Mouse (Mus musculus) embryonic facial prominence, embryonic 13.5 days (tissue): ENCODE results near the gene Fbxl22. TPM values are rescaled to one million over a fixed set of nuclear protein-coding genes. Genes with fewer than 3 reads are reported as not detected.

Experiments
- ATAC-seq: fragments of 200-750 bp; cut with Nextera tagmentation; 2 replicates; pipeline ENCODE4 v1.8.0; 2017; ENCODE audit warnings: low read depth; ENCODE audit not compliant: insufficient number of reproducible peaks, insufficient read depth, low FRiP score, low TSS enrichment
- H3K27ac ChIP-seq: fragments of 300-500 bp; sonication (generic); 2 replicates; pipeline ENCODE4 v1.5.1; 2015; ENCODE audit warnings: moderate library complexity, mild to moderate bottlenecking, inconsistent platforms
- H3K27me3 ChIP-seq: fragments of 300-500 bp; sonication (generic); 2 replicates; pipeline ENCODE4 v1.6.1; 2015; ENCODE audit warnings: mild to moderate bottlenecking, inconsistent platforms
- H3K36me3 ChIP-seq: fragments of 300-500 bp; sonication (generic); 2 replicates; pipeline ENCODE4 v1.6.1; 2015; ENCODE audit warnings: mild to moderate bottlenecking, inconsistent platforms
- H3K4me1 ChIP-seq: fragments of 300-500 bp; sonication (generic); 2 replicates; pipeline ENCODE4 v1.6.1; 2015; ENCODE audit warnings: inconsistent platforms
- H3K4me2 ChIP-seq: fragments of 300-500 bp; sonication (generic); 2 replicates; pipeline ENCODE4 v1.6.1; 2015; ENCODE audit warnings: moderate library complexity, mild to moderate bottlenecking, inconsistent platforms
- H3K4me3 ChIP-seq: fragments of 300-500 bp; sonication (generic); 2 replicates; pipeline ENCODE4 v1.5.1; 2015; ENCODE audit warnings: mild to moderate bottlenecking, inconsistent platforms
- H3K9ac ChIP-seq: fragments of 300-500 bp; sonication (generic); 2 replicates; pipeline ENCODE4 v1.6.1; 2015; ENCODE audit warnings: mild to moderate bottlenecking, inconsistent platforms
- H3K9me3 ChIP-seq: fragments of 300-500 bp; sonication (generic); 2 replicates; pipeline ENCODE4 v1.6.1; 2016; ENCODE audit warnings: inconsistent platforms
- WGBS: fragments of 180-500 bp; shearing (Covaris S2); methylation state at CpG from one replicate; pipeline ENCODE4 v1.1.7; 2015; ENCODE audit warnings: mixed read lengths; 5-methylcytosine and 5-hydroxymethylcytosine counted together
- polyA plus RNA-seq: library from polyadenylated mRNA; unstranded; fragments of >200 nt; fragmentation: Nextera tagmentation; extraction: Ambion mirVana; gene quantifications from 2 replicates; pipeline ENCODE4 v1.2.1, GENCODE M21; 2015

Gene Fbxl22
- polyA plus RNA-seq, 1 experiment from 2014 or later: 1.5 TPM

DNA sequence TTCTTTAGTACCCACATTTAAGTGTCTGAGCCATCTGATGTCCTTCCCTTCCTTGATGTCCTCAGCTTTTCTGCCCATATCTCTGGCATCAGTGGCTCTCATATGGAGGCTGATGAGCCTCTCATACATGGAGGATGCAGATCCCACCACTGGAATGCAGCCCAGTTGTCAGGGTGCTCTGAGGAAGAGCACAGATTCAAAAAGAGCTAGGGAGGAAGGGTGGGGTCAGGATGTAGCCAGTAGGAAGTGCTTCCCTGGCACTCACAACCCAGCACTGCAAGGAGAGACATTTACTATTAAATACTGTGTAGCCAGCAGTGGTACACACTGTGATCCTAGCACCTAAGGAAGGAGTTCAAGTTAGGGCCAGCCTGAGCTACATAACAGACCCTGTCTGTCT, 8.0 kb downstream of the Fbxl22 start:
- Histone ChIP-seq H3K27ac (no peak overlapping the region), H3K9ac (no peak overlapping the region), H3K27me3 (no peaks in the 10 kb centered on the region), H3K36me3 (peaks cover 67% of the 10 kb centered on the region), H3K9me3 (no peaks in the 10 kb centered on the region), H3K4me1 (peaks cover 9% of the 10 kb centered on the region), H3K4me3 (no peak overlapping the region), H3K4me2 (no peak overlapping the region)
- ATAC-seq: no peak

GRCm38 (mm10) chr9:66506011-66506410, 8.4 kb downstream of the Fbxl22 start:
- Histone ChIP-seq H3K4me1 (peaks cover 9% of the 10 kb centered on the region), H3K9me3 (no peaks in the 10 kb centered on the region), H3K36me3 (peaks cover 71% of the 10 kb centered on the region), H3K27me3 (no peaks in the 10 kb centered on the region), H3K9ac (no peak overlapping the region), H3K4me3 (no peak overlapping the region), H3K27ac (no peak overlapping the region), H3K4me2 (no peak overlapping the region)
- 63% methylated on average over 4 of the region's 4 CpGs for WGBS
- no peak for ATAC-seq

GRCm38 (mm10) chr9:66505141-66505917, 9.1 kb downstream of the Fbxl22 start:
- no peak for ATAC-seq
- no peak overlapping the region for H3K9ac ChIP-seq
- H3K4me2 ChIP-seq: no peak overlapping the region
- no peaks in the 10 kb centered on the region for H3K9me3 ChIP-seq
- H3K27me3 ChIP-seq: no peaks in the 10 kb centered on the region
- H3K36me3 ChIP-seq: peaks cover 78% of the 10 kb centered on the region
- 82% methylated on average over 9 of the region's 9 CpGs for WGBS
- H3K27ac ChIP-seq: no peak overlapping the region
- H3K4me3 ChIP-seq: no peak overlapping the region
- peaks cover 4% of the 10 kb centered on the region for H3K4me1 ChIP-seq

- H3K27me3 ChIP-seq: no peaks in the 10 kb centered on the region
- 92% methylated on average over 13 of the region's 13 CpGs for WGBS
- H3K36me3 ChIP-seq: peaks cover 83% of the 10 kb centered on the region
- H3K9ac ChIP-seq: no peak overlapping the region
- H3K4me1 ChIP-seq: no peaks in the 10 kb centered on the region
- no peak overlapping the region for H3K27ac ChIP-seq
- H3K4me3 ChIP-seq: no peak overlapping the region
- H3K4me2 ChIP-seq: no peak overlapping the region
- no peak for ATAC-seq
- H3K9me3 ChIP-seq: no peaks in the 10 kb centered on the region
Observed at GRCm38 (mm10) chr9:66504518-66504917, 9.9 kb downstream of the Fbxl22 start.

- no peak for ATAC-seq
- Histone ChIP-seq H3K9ac (no peak overlapping the region), H3K4me3 (no peak overlapping the region), H3K27me3 (no peaks in the 10 kb centered on the region), H3K27ac (no peak overlapping the region), H3K9me3 (no peaks in the 10 kb centered on the region), H3K36me3 (peaks cover 77% of the 10 kb centered on the region), H3K4me1 (no peaks in the 10 kb centered on the region), H3K4me2 (no peak overlapping the region)
- 72% methylated on average over 4 of the region's 4 CpGs for WGBS
Observed at GRCm38 (mm10) chr9:66503879-66504411, 10.4 kb downstream of the Fbxl22 start.

DNA sequence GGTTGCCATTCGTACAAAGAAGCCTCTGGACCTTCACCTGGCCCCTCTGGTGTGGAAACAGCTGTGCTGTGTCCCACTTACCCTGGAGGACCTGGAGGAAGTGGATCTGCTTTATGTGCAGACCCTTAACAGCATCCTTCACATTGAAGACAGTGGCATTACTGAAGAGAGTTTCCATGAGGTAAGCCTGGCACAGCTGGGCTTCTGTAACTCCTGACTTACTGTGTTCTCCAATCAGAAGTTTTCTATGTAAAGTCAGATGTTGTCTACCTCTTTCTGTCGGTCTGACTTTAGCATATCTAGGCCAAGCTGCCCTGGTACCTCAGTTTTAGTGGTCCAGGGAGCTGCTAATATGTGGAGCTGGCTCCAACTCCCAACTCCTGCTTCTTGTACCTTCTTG, 13.1 kb downstream of the Fbxl22 start:
- Histone ChIP-seq H3K36me3 (peaks cover 72% of the 10 kb centered on the region), H3K4me1 (no peaks in the 10 kb centered on the region), H3K9ac (no peak overlapping the region), H3K4me2 (no peak overlapping the region), H3K27ac (no peak overlapping the region), H3K4me3 (no peak overlapping the region), H3K9me3 (no peaks in the 10 kb centered on the region), H3K27me3 (no peaks in the 10 kb centered on the region)
- WGBS: 80% methylated on average over 2 of the region's 2 CpGs
- no peak for ATAC-seq

DNA sequence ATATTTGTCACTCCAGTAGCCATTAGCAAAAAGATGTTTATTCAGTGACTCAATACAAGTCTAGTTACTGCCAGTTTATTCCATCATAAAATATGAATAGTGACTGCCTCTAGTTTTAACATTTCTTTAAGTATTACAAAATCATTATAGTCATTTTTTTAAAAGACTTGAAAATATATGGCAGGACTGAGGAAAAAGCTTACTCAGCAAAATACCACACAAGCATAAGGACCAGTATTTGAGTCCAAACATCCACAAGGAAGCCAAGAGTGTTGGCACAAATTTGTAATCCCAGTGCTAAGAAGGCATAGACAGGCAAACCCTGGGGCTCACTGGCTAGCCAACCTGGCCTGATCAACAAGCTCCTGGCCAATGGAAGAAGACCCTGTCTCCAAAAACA, 20.4 kb downstream of the Fbxl22 start:
- Histone ChIP-seq H3K4me3 (no peak overlapping the region), H3K27me3 (no peaks in the 10 kb centered on the region), H3K4me2 (no peak overlapping the region), H3K4me1 (no peaks in the 10 kb centered on the region), H3K27ac (no peak overlapping the region), H3K9ac (no peak overlapping the region), H3K9me3 (no peaks in the 10 kb centered on the region), H3K36me3 (peaks cover 80% of the 10 kb centered on the region)
- ATAC-seq: no peak

DNA sequence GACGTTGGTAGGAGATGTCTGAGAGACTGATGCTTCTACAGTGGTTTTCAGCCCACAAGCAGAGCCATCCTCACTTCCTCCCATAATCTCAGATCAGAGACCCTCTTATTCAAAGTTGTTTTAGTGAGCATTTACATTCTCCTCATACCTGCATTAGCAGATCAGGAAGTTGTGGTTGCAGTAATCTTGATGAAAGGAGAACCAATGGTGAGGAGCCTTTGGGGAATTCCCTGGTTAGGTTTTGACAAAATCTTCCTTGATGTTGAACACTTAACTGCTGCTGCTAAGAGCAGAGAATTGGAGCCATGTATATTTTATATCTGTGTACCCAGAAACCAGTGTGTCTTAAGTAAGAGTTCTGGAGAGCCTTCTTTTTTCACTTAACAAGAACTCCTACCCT, 22.0 kb downstream of the Fbxl22 start:
- H3K4me3 ChIP-seq: no peak overlapping the region
- H3K27me3 ChIP-seq: no peaks in the 10 kb centered on the region
- H3K36me3 ChIP-seq: peaks cover 81% of the 10 kb centered on the region
- no peaks in the 10 kb centered on the region for H3K9me3 ChIP-seq
- 85% methylated on average over 1 of the region's 1 CpGs for WGBS
- ATAC-seq: no peak
- H3K4me1 ChIP-seq: no peaks in the 10 kb centered on the region
- H3K27ac ChIP-seq: no peak overlapping the region
- no peak overlapping the region for H3K9ac ChIP-seq
- no peak overlapping the region for H3K4me2 ChIP-seq

DNA sequence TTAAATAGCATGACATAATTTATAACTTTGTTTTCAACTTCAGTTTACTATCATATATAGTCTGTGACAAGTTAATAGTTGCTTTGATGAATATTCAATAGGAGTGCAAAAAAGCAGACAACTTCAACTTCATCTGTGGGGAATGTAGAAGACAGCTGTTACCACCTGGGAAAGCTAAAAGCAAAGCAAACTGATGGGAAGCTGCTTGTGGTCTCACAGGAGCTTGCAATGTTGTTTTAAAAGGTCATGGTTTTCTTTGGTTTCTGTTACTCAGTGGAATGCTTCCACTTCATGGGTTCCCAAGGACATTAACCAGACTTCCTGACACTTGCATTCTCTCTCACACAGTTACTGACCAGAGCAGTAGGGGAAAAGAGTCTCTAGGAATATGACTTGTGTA, 25.6 kb downstream of the Fbxl22 start:
- Histone ChIP-seq H3K27ac (no peak overlapping the region), H3K4me1 (no peaks in the 10 kb centered on the region), H3K4me2 (no peak overlapping the region), H3K4me3 (no peak overlapping the region), H3K36me3 (peaks cover 88% of the 10 kb centered on the region), H3K27me3 (no peaks in the 10 kb centered on the region), H3K9ac (no peak overlapping the region), H3K9me3 (no peaks in the 10 kb centered on the region)
- ATAC-seq: no peak

DNA sequence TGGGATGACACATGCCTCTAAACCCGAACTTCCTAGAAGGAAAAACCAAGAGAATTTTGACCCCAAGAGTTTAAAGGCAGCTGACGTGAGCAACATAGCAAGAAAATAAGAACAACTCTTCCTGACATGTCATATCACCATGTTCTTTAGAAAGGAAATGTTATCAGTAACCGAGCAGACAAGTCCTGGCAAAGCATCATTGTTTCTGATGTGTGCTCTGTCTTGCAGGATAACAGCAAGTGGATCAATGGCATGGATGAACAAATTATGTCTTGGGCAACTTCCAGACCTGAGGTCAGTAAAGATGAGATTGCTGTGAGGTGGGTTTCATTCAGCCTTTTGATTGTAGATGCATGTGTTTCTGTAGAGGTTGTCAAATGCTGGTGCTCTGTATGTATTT, 31.0 kb downstream of the Fbxl22 start:
- H3K27ac ChIP-seq: no peak overlapping the region
- H3K9me3 ChIP-seq: no peaks in the 10 kb centered on the region
- no peak for ATAC-seq
- no peaks in the 10 kb centered on the region for H3K27me3 ChIP-seq
- H3K4me2 ChIP-seq: no peak overlapping the region
- WGBS: 93% methylated on average over 3 of the region's 3 CpGs
- no peak overlapping the region for H3K9ac ChIP-seq
- no peak overlapping the region for H3K4me3 ChIP-seq
- no peaks in the 10 kb centered on the region for H3K4me1 ChIP-seq
- H3K36me3 ChIP-seq: peaks cover 70% of the 10 kb centered on the region

GRCm38 (mm10) chr9:66477785-66478184, 36.6 kb downstream of the Fbxl22 start:
- Histone ChIP-seq H3K4me2 (no peak overlapping the region), H3K4me3 (no peak overlapping the region), H3K9ac (no peak overlapping the region), H3K27ac (no peak overlapping the region), H3K36me3 (peaks cover 41% of the 10 kb centered on the region), H3K9me3 (no peaks in the 10 kb centered on the region), H3K27me3 (no peaks in the 10 kb centered on the region), H3K4me1 (no peaks in the 10 kb centered on the region)
- ATAC-seq: no peak
- WGBS: 77% methylated on average over 2 of the region's 2 CpGs

GRCm38 (mm10) chr9:66465087-66465486, 49.3 kb downstream of the Fbxl22 start:
- ATAC-seq: no peak
- Histone ChIP-seq H3K27me3 (no peaks in the 10 kb centered on the region), H3K4me1 (no peaks in the 10 kb centered on the region), H3K4me2 (no peak overlapping the region), H3K9ac (no peak overlapping the region), H3K27ac (no peak overlapping the region), H3K4me3 (no peak overlapping the region), H3K9me3 (no peaks in the 10 kb centered on the region), H3K36me3 (peaks cover 51% of the 10 kb centered on the region)
- WGBS: 58% methylated on average over 4 of the region's 4 CpGs
